Mouse (Mus musculus) kidney, embryonic 15.5 days (tissue): Measurements from ENCODE around the gene Foxr1. TPM values are rescaled to one million over a fixed set of nuclear protein-coding genes. Genes with fewer than 3 reads are reported as not detected.
"Not testable (repeated sequence)": the region's sequence is repeated elsewhere in the genome, so short reads cannot be mapped to it uniquely, and the experiment has no call there.

Experiments used
- ATAC-seq: fragments of 200-750 bp; cut with Nextera tagmentation; replicated peaks from 2 replicates; pipeline ENCODE4 v1.8.0; 2017; ENCODE audit warnings: moderate TSS enrichment; ENCODE audit not compliant: low FRiP score
- H3K27ac ChIP-seq: fragments of 300-500 bp; sonication (generic); 2 replicates; pipeline ENCODE4 v1.5.1; 2015; ENCODE audit warnings: mild to moderate bottlenecking, inconsistent platforms
- H3K27me3 ChIP-seq: fragments of 300-500 bp; sonication (generic); 2 replicates; pipeline ENCODE4 v1.6.1; 2015; ENCODE audit warnings: inconsistent platforms
- H3K36me3 ChIP-seq: fragments of 300-500 bp; sonication (generic); 2 replicates; pipeline ENCODE4 v1.6.1; 2015; ENCODE audit warnings: inconsistent platforms
- H3K4me1 ChIP-seq: fragments of 300-500 bp; sonication (generic); 2 replicates; pipeline ENCODE4 v1.6.1; 2015; ENCODE audit warnings: inconsistent platforms
- H3K4me2 ChIP-seq: fragments of 300-500 bp; sonication (generic); 2 replicates; pipeline ENCODE4 v1.6.1; 2015; ENCODE audit warnings: moderate library complexity, mild to moderate bottlenecking, inconsistent platforms
- H3K4me3 ChIP-seq: fragments of 300-500 bp; sonication (generic); replicated peaks from 2 replicates; pipeline ENCODE4 v1.5.1; 2015; ENCODE audit warnings: mild to moderate bottlenecking, inconsistent platforms
- H3K9ac ChIP-seq: fragments of 300-500 bp; sonication (generic); 2 replicates; pipeline ENCODE4 v1.6.1; 2015; ENCODE audit warnings: mild to moderate bottlenecking, inconsistent platforms
- H3K9me3 ChIP-seq: fragments of 300-500 bp; sonication (generic); replicated peaks from 2 replicates; pipeline ENCODE4 v1.6.1; 2016; ENCODE audit warnings: inconsistent platforms
- WGBS: fragments of 180-500 bp; shearing (Covaris S2); methylation state at CpG from one replicate; pipeline ENCODE4 v1.1.7; 2015; ENCODE audit warnings: mixed read lengths; 5-methylcytosine and 5-hydroxymethylcytosine counted together
- polyA plus RNA-seq: library from polyadenylated mRNA; unstranded; fragments of >200 nt; fragmentation: Nextera tagmentation; extraction: Ambion mirVana; gene quantifications from 2 replicates; pipeline ENCODE4 v1.2.1, GENCODE M21; 2015

Gene Foxr1
- polyA plus RNA-seq, 1 experiment from 2014 or later = not detected

DNA sequence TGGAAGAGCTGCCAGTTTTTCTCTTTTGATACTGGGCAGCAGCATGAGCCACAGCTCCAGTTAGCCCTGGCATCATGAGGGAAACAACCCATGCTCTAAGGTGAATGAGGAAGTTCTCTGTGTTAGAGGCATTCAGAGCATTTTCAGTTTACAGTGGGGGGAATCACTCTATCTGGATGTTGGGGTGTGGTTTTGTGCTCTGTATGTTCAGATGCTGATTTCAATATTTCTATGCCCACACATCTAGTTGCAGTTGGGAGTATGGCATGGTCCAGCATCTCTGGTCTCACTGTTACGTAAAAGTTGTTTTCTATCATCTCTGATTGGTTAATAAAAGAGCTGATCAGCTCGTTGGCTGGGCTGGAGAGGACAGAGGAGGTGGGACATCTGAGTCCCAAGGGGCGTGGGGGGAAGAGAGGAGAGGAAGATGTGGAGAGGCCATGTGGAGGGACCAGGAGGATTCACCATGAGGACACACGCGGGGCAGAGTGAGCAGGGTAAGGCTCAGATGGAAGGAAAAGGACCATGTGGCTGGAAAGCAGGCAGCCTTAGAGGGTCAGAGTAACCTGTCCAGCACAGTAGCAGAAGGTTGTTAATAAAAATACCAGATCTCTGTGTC lies 20.5 kb downstream of the Foxr1 start:
- peaks cover 11% of the 10 kb centered on the region for H3K36me3 ChIP-seq
- no peak for ATAC-seq
- no peak overlapping the region for H3K4me2 ChIP-seq
- peaks cover 18% of the 10 kb centered on the region for H3K4me1 ChIP-seq
- H3K4me3 ChIP-seq = no peak overlapping the region
- H3K27me3 ChIP-seq = no peaks in the 10 kb centered on the region
- no peak overlapping the region for H3K27ac ChIP-seq
- H3K9me3 ChIP-seq = no peaks in the 10 kb centered on the region
- 67% methylated on average over 5 of the region's 5 CpGs for WGBS
- H3K9ac ChIP-seq = no peak overlapping the region

DNA sequence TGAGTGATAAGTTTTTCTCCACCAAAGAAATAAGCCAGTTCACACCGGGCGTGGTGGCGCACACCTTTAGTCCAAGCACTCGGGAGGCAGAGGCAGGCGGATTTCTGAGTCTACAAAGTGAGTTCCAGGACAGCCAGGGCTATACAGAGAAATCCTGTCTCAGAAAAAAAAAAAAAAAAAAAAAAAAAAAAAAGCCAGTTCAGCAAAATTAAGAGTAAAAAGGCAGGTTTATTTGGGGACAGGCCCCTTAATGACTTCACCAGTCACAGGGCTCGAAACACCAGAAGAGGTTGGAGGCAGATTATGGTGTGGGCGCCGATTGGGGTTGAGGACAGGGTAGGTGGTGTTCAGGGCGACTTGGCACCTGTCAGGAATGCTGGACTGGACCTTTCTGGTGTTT lies 21.2 kb downstream of the Foxr1 start:
- 92% methylated on average over 9 of the region's 9 CpGs for WGBS
- H3K4me3 ChIP-seq, H3K27me3 ChIP-seq, H3K4me2 ChIP-seq, H3K9me3 ChIP-seq, ATAC-seq, H3K27ac ChIP-seq, H3K9ac ChIP-seq: not testable (repeated sequence)
- peaks cover 13% of the 10 kb centered on the region for H3K36me3 ChIP-seq
- peaks cover 18% of the 10 kb centered on the region for H3K4me1 ChIP-seq

DNA sequence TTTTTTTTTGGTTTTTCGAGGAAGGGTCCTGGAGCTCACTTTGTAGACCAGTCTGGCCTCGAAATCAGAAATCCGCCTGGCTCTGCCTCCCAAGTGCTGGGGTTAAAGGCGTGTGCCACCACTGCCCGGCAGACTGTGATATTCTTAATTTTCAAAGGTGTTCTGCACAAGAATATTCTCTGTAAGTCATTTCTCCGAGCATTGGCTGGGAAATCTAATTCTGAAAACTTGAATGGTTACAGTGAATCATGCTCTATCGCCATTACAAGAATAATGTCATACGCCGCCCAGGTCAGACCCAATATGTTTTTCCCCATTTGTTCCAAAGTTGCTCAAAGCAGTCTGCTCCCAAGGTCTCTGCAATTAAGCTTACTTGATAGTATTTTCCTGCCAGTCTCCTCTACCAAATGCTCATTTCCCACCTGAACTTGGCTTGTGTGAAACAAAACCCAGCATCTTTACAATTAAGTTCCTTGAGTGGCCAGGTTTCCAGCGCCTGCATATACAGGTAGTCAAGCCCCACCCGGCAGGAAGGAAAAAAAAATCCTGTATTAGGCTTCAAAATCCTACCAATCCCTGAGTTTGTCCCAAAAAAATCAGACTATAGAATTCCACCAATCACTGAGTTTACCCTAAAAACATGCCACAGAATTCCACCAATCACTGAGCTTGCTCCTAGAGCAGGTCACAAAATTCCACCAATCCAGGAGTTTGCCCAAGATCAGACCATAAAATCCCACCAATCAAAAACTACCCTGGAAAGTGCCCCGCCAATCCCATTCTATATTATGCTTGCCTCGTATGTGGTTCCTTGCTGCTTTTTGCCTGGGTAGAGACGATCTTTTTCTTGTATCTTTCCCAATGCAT lies 22.2 kb downstream of the Foxr1 start, which contains the start of gene Ccdc84:
Ccdc84 (minus strand) TSS at position 51 of the 867 bp plus-strand sequence.
- peak within 1 kb of the TSS; percentile 79 for H3K4me2 ChIP-seq
- H3K36me3 ChIP-seq = peaks cover 23% of the 10 kb centered on the region
- no peaks in the 10 kb centered on the region for H3K9me3 ChIP-seq
- peak within 1 kb of the TSS; percentile 88 for H3K27ac ChIP-seq
- WGBS = 75% methylated on average over 14 of the region's 14 CpGs
- peak within 1 kb of the TSS; percentile 76 for H3K4me3 ChIP-seq
- ATAC-seq = no peak
- H3K9ac ChIP-seq = peak within 1 kb of the TSS; percentile 75
- H3K4me1 ChIP-seq = peaks cover 18% of the 10 kb centered on the region
- no peaks in the 10 kb centered on the region for H3K27me3 ChIP-seq

GRCm38 (mm10) chr9:44417892-44418363 lies 23.0 kb downstream of the Foxr1 start:
- Histone ChIP-seq H3K4me3 (peak overlapping the region; percentile 76), H3K27ac (peak overlapping the region; percentile 88), H3K4me2 (peak overlapping the region; percentile 79), H3K9ac (peak overlapping the region; percentile 75), H3K9me3 (no peaks in the 10 kb centered on the region), H3K27me3 (no peaks in the 10 kb centered on the region), H3K4me1 (peaks cover 18% of the 10 kb centered on the region), H3K36me3 (peaks cover 29% of the 10 kb centered on the region)
- ATAC-seq = peak; percentile 93
- under 1% methylated on average over 38 of the region's 38 CpGs for WGBS

DNA sequence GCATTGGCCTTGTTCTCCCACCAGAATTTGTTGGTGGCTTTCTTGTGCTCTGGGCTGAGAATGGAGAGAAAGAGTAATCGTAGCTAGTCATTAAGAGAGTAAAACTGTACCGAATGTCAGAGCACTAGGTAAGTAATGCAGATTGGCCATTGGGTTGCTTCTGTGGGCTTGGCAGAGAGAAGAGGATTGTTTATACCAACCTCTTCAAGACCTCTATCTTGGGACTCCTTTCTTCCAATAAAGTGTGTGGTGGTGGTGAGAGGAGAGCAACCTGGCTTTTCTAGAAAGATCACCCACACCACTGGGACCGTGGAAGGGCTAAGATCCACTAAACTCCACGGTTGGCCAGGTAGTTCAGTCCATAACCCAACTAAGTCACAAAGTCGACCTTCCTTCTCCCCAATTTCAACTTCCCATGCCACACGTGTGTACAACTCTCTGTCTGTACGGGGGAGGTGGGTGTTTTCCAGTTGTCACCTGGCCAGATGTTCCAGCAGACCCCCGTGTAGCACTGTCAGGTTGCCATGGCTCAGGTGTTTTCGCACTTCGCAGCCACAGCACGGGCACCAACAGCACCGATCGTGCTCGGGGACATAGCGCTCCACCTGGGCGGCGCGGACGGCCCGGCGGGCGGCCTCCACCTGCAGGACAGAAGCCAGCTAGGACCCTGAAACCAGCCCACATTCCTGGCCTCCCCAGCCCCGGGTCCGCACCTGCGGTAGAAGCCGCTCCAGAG lies 23.6 kb downstream of the Foxr1 start:
- H3K36me3 ChIP-seq = peaks cover 35% of the 10 kb centered on the region
- H3K27me3 ChIP-seq = no peaks in the 10 kb centered on the region
- ATAC-seq = peak; percentile 85
- H3K4me3 ChIP-seq = peak overlapping the region; percentile 76
- H3K9ac ChIP-seq = peak overlapping the region; percentile 75
- H3K4me2 ChIP-seq = peak overlapping the region; percentile 79
- no peaks in the 10 kb centered on the region for H3K9me3 ChIP-seq
- peak overlapping the region; percentile 88 for H3K27ac ChIP-seq
- WGBS = 7% methylated on average over 26 of the region's 26 CpGs
- peaks cover 18% of the 10 kb centered on the region for H3K4me1 ChIP-seq

- Histone ChIP-seq H3K36me3 (peaks cover 71% of the 10 kb centered on the region), H3K4me2 (no peak overlapping the region), H3K4me3 (no peak overlapping the region), H3K27me3 (no peaks in the 10 kb centered on the region), H3K9ac (no peak overlapping the region), H3K9me3 (no peaks in the 10 kb centered on the region), H3K27ac (0 out of 2 replicates have a peak overlapping the region, but pooled peaks have one; percentile 19), H3K4me1 (peaks cover 19% of the 10 kb centered on the region)
- no peak for ATAC-seq
- WGBS = 83% methylated on average over 2 of the region's 2 CpGs
These were observed 28.2 kb downstream of the Foxr1 start for GRCm38 (mm10) chr9:44412781-44413180.

GRCm38 (mm10) chr9:44412306-44412705 lies 28.6 kb downstream of the Foxr1 start:
- no peak overlapping the region for H3K9ac ChIP-seq
- H3K4me1 ChIP-seq = peaks cover 16% of the 10 kb centered on the region
- H3K27ac ChIP-seq = 0 out of 2 replicates have a peak overlapping the region, but pooled peaks have one; percentile 19
- peaks cover 71% of the 10 kb centered on the region for H3K36me3 ChIP-seq
- 87% methylated on average over 4 of the region's 4 CpGs for WGBS
- no peak for ATAC-seq
- no peaks in the 10 kb centered on the region for H3K9me3 ChIP-seq
- H3K27me3 ChIP-seq = no peaks in the 10 kb centered on the region
- H3K4me2 ChIP-seq = no peak overlapping the region
- no peak overlapping the region for H3K4me3 ChIP-seq

GRCm38 (mm10) chr9:44411601-44412130 lies 29.3 kb downstream of the Foxr1 start:
- 91% methylated on average over 1 of the region's 1 CpGs for WGBS
- Histone ChIP-seq H3K4me1 (peaks cover 12% of the 10 kb centered on the region), H3K9ac (no peak overlapping the region), H3K4me3 (no peak overlapping the region), H3K9me3 (no peaks in the 10 kb centered on the region), H3K4me2 (no peak overlapping the region), H3K27ac (no peak overlapping the region), H3K36me3 (peaks cover 71% of the 10 kb centered on the region), H3K27me3 (no peaks in the 10 kb centered on the region)
- ATAC-seq = no peak

DNA sequence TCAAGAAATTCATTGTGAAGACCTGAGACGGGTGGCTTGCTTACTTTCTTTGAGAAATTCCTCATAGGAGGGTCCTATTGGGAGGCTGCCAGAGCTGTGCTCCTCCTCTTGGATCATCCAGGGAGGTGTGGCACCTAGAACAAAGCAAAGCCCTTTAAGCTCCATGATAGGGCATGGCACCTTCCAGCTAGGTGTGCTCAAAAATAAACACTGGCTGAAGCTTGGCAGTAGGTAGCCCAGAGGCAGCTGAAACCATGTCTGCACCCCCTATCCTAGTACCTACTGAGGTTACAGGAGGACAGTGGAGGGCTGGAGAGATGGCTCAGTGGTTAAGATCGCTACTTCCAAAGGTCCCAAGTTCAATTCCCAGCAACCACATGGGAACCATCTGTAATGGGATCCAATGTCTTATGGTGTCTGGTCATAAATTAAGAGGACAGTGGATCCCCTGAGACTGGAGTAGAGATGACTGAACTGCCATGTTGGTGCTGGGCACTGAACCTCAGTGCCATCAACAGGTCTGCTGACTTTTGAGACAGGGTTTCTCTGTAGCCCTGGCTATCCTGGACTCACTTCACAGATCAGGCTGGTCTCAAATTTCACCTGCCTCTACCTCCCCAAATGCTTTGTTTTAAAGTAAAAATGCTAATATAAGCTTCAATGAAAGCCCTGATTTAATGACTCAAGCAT lies 30.1 kb downstream of the Foxr1 start:
- 80% methylated on average over 2 of the region's 2 CpGs for WGBS
- no peak overlapping the region for H3K4me3 ChIP-seq
- H3K27me3 ChIP-seq = no peaks in the 10 kb centered on the region
- H3K4me1 ChIP-seq = peaks cover 16% of the 10 kb centered on the region
- no peak overlapping the region for H3K9ac ChIP-seq
- H3K27ac ChIP-seq = no peak overlapping the region
- no peaks in the 10 kb centered on the region for H3K9me3 ChIP-seq
- ATAC-seq = no peak
- no peak overlapping the region for H3K4me2 ChIP-seq
- peaks cover 64% of the 10 kb centered on the region for H3K36me3 ChIP-seq

DNA sequence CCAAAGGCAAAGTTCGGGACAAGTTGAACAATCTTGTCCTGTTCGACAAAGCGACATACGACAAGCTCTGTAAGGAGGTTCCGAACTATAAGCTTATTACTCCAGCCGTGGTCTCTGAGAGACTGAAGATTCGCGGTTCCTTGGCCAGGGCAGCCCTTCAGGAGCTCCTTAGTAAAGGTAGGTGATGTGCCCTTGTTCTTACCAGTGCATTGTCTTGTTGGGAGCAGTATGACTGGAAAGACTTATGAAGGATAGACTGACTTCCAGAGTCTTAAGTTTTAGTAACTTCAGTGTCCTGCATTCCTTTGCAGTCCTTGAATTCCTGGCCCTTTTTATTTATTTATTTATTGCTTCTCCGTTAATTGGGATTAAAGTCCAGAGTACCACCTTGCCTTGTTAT lies 32.2 kb downstream of the Foxr1 start:
- not testable (repeated sequence) for H3K27ac ChIP-seq, ATAC-seq, H3K27me3 ChIP-seq, H3K9me3 ChIP-seq
- H3K4me2 ChIP-seq = peak overlapping the region; percentile 63
- 78% methylated on average over 9 of the region's 9 CpGs for WGBS
- H3K4me3 ChIP-seq = peak overlapping the region; percentile 86
- peak overlapping the region; percentile 91 for H3K9ac ChIP-seq
- peaks cover 15% of the 10 kb centered on the region for H3K4me1 ChIP-seq
- H3K36me3 ChIP-seq = peaks cover 68% of the 10 kb centered on the region

DNA sequence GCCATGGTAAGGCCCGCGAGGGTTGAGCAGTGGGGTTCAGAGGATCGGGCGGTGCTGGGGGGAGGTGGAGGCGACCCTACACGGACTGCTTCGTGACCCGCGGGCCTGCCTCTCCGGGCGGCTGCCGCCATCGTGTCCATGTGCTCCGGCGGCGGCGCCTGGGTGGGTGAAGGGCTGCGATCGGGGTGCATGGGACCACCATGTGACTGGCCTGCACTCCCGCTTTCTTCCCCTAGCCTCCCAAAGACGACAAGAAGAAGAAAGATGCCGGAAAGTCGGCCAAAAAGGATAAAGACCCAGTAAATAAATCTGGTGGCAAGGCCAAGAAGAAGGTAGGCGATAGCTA lies 33.2 kb downstream of the Foxr1 start:
- Histone ChIP-seq H3K27me3 (no peaks in the 10 kb centered on the region), H3K4me1 (peaks cover 15% of the 10 kb centered on the region), H3K9me3 (no peaks in the 10 kb centered on the region), H3K4me3 (peak overlapping the region; percentile 86), H3K36me3 (peaks cover 70% of the 10 kb centered on the region), H3K27ac (peak overlapping the region; percentile 99), H3K9ac (peak overlapping the region; percentile 91), H3K4me2 (peak overlapping the region; percentile 63)
- no peak; the same call in 1 of the 2 replicates for ATAC-seq
- WGBS = 0% methylated on average over 24 of the region's 24 CpGs
